Mouse (Mus musculus): ENCODE data around the gene Ferd3l. TPM values are rescaled to one million over a fixed set of nuclear protein-coding genes. Genes with fewer than 3 reads are reported as not detected.

The Ferd3l gene
- polyA plus RNA-seq, 1 experiment from 2014 or later: not detected

GRCm38 (mm10) chr12:33968041-33968897, 40.0 kb downstream of the Ferd3l start:
- H3K4me1 ChIP-seq: peaks cover 22% of the 10 kb centered on the region; the same call in 1 of the 2 replicates
- H3K27me3 ChIP-seq: peaks cover 95% of the 10 kb centered on the region
- H3K4me3 ChIP-seq: 0 out of 2 replicates have a peak overlapping the region, but pooled peaks have one; percentile 9
- no peak overlapping the region for H3K27ac ChIP-seq
- H3K4me2 ChIP-seq: no peak overlapping the region
- H3K9ac ChIP-seq: no peak overlapping the region
- no peaks in the 10 kb centered on the region for H3K9me3 ChIP-seq (replicated peaks)
- ATAC-seq: 0 out of 2 replicates have a peak, but pooled peaks have one; percentile 34
- WGBS: under 1% methylated on average over 37 of the region's 37 CpGs
- no peaks in the 10 kb centered on the region for H3K36me3 ChIP-seq (ENCODE audit: poor library complexity, severe bottlenecking)

DNA sequence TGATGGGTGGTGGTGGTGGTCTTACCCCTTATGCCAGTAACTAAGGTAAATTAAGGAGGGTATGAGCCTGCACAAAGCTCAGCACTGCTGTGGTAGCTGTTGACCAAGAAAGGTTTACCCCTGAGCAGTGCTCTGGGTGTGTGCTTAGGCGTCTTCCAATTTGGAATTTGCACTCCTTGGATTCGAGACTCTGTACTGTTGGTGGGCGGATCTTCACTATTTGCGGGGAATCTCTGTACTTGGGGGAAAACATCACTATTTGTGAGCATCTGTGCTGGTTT, 40.6 kb downstream of the Ferd3l start:
- no peak overlapping the region for H3K27ac ChIP-seq
- H3K4me2 ChIP-seq: no peak overlapping the region
- no peak overlapping the region for H3K9ac ChIP-seq
- ATAC-seq: no peak
- WGBS: 6% methylated on average over 4 of the region's 4 CpGs
- peaks cover 94% of the 10 kb centered on the region for H3K27me3 ChIP-seq
- no peaks in the 10 kb centered on the region for H3K36me3 ChIP-seq (ENCODE audit: poor library complexity, severe bottlenecking)
- H3K4me3 ChIP-seq: no peak overlapping the region
- H3K4me1 ChIP-seq: peaks cover 22% of the 10 kb centered on the region; the same call in 1 of the 2 replicates
- no peaks in the 10 kb centered on the region for H3K9me3 ChIP-seq (replicated peaks)

Other genes with a start within 250 kb of the Ferd3l start
- gene Twist1, start 29.2 kb downstream of the Ferd3l start, polyA plus RNA-seq (2015; fragmentation: Nextera tagmentation; extraction: Ambion mirVana): 0.62 and 0.73 TPM in 2 replicates

Data from forebrain, embryonic 13.5 days (tissue).